Mouse (Mus musculus) neutrophil, adult 59 days (primary cell): ENCODE data around the gene Rgs7. TPM values are rescaled to one million over a fixed set of nuclear protein-coding genes. Genes with fewer than 3 reads are reported as not detected.

Source experiments
- total RNA-seq, 2 experiments: library from RNA; stranded (reverse); gene quantifications; 1 replicate in 1 of 2; 2 replicates in 1 of 2; pipeline ENCODE4 v1.2.4; 2023

Rgs7 gene
- total RNA-seq: under 1 TPM; 0.64 to 0.71 TPM

GRCm38 (mm10) chr1:175491861-175492682 lies at the start of gene Rgs7:
Gene Rgs7 (minus strand): TSS chr1:175492500.

Other genes starting within 250 kb of the Rgs7 start
- gene Kmo, start 127.9 kb upstream of the Rgs7 start, total RNA-seq: 1 to 10 TPM; 4.2 to 4.9 TPM
- gene Fh1, start 133.1 kb upstream of the Rgs7 start, total RNA-seq: 10 to 100 TPM; 30.8 to 31.6 TPM
- gene Opn3, start 200.3 kb upstream of the Rgs7 start, total RNA-seq: 1 to 10 TPM; 1.2 to 2.8 TPM
- 1 to 10 TPM; 6.9 to 7.4 TPM for gene Chml, start 200.4 kb upstream of the Rgs7 start, total RNA-seq
- not detected for gene Wdr64, start 206.1 kb upstream of the Rgs7 start, total RNA-seq